Mouse (Mus musculus) CD4-positive, CD25-positive, alpha-beta regulatory T cell, adult 4 months (primary cell): ENCODE data around the gene Fgd6. TPM values are rescaled to one million over a fixed set of nuclear protein-coding genes. Genes with fewer than 3 reads are reported as not detected.

Experiments
- polyA plus RNA-seq, 2 experiments: library from polyadenylated mRNA; unstranded; fragments of 100-300 nt; shearing (Covaris generic); gene quantifications; one replicate each; pipeline ENCODE4 v1.2.1; 2017

The Fgd6 gene
- polyA plus RNA-seq, 2 experiments from 2014 or later, result 1.7 TPM

Other genes with a start within 250 kb of the Fgd6 start
- gene Usp44, start 204.4 kb upstream of the Fgd6 start, polyA plus RNA-seq, result not detected
- gene Metap2, start 138.9 kb upstream of the Fgd6 start, polyA plus RNA-seq, result 100 to 1,000 TPM; 169 to 171 TPM
- 10 to 100 TPM; 10.5 to 19.7 TPM for gene Vezt, start 184 bp upstream of the Fgd6 start, polyA plus RNA-seq
- 1 to 10 TPM; 4.6 to 6.4 TPM for gene Nr2c1, start 112.0 kb downstream of the Fgd6 start, polyA plus RNA-seq
- 100 to 1,000 TPM; 157 to 163 TPM for gene Ndufa12, start 162.7 kb downstream of the Fgd6 start, polyA plus RNA-seq